Mouse (Mus musculus): ENCODE data around the gene Hadh. TPM values are rescaled to one million over a fixed set of nuclear protein-coding genes. Genes with fewer than 3 reads are reported as not detected.

Gene Hadh
- 89.3 and 94.8 TPM in 2 replicates for polyA plus RNA-seq (2015; fragmentation: Nextera tagmentation; extraction: Ambion mirVana)

- DNase-seq (ENCODE audit: low spot score) = peak; percentile 89
Observed at GRCm38 (mm10) chr3:131271559-131272373, at the start of gene Hadh. TSS of gene Hadh (minus strand) at chr3:131272101.

- DNase-seq (ENCODE audit: low spot score) = peak; percentile 75
Observed at GRCm38 (mm10) chr3:131320184-131320583, 48.3 kb upstream of the Hadh start.

- no peak for DNase-seq (ENCODE audit: low spot score)
Observed at GRCm38 (mm10) chr3:131318211-131318610, 46.3 kb upstream of the Hadh start.

GRCm38 (mm10) chr3:131317126-131317525, 45.2 kb upstream of the Hadh start:
- no peak for DNase-seq (ENCODE audit: low spot score)

GRCm38 (mm10) chr3:131315957-131316510, 44.1 kb upstream of the Hadh start:
- no peak for DNase-seq (ENCODE audit: low spot score)

GRCm38 (mm10) chr3:131312340-131312739, 40.4 kb upstream of the Hadh start:
- DNase-seq (ENCODE audit: low spot score) = no peak

- no peak for DNase-seq (ENCODE audit: low spot score)
Observed at GRCm38 (mm10) chr3:131310572-131310971, 38.7 kb upstream of the Hadh start.

GRCm38 (mm10) chr3:131307811-131308210, 35.9 kb upstream of the Hadh start:
- DNase-seq (ENCODE audit: low spot score) = no peak

- DNase-seq (ENCODE audit: low spot score) = no peak
Observed at GRCm38 (mm10) chr3:131306255-131306654, 34.4 kb upstream of the Hadh start.

- DNase-seq (ENCODE audit: low spot score) = no peak
Observed at GRCm38 (mm10) chr3:131303320-131303714, 31.4 kb upstream of the Hadh start.

- peak; percentile 91 for DNase-seq (ENCODE audit: low spot score)
Observed at GRCm38 (mm10) chr3:131302452-131303319, 30.8 kb upstream of the Hadh start, which contains the start of gene Cyp2u1. TSS of gene Cyp2u1 (minus strand) at chr3:131303227.

- DNase-seq (ENCODE audit: low spot score) = peak; percentile 60
Observed at GRCm38 (mm10) chr3:131299908-131300307, 28.0 kb upstream of the Hadh start.

GRCm38 (mm10) chr3:131299078-131299477, 27.2 kb upstream of the Hadh start:
- no peak for DNase-seq (ENCODE audit: low spot score)

GRCm38 (mm10) chr3:131296893-131297292, 25.0 kb upstream of the Hadh start:
- DNase-seq (ENCODE audit: low spot score) = no peak

- no peak for DNase-seq (ENCODE audit: low spot score)
Observed at GRCm38 (mm10) chr3:131295513-131296200, 23.8 kb upstream of the Hadh start.

GRCm38 (mm10) chr3:131294503-131294902, 22.6 kb upstream of the Hadh start:
- DNase-seq (ENCODE audit: low spot score) = no peak

GRCm38 (mm10) chr3:131292959-131293358, 21.1 kb upstream of the Hadh start:
- no peak for DNase-seq (ENCODE audit: low spot score)

GRCm38 (mm10) chr3:131292349-131292748, 20.4 kb upstream of the Hadh start:
- DNase-seq (ENCODE audit: low spot score) = no peak

GRCm38 (mm10) chr3:131291890-131292289, 20.0 kb upstream of the Hadh start:
- DNase-seq (ENCODE audit: low spot score) = no peak

- no peak for DNase-seq (ENCODE audit: low spot score)
Observed at GRCm38 (mm10) chr3:131274151-131274550, 2.2 kb upstream of the Hadh start.
